Mouse (Mus musculus) G1E-ER4 (cell line): ENCODE data around the gene Ube4b. TPM values are rescaled to one million over a fixed set of nuclear protein-coding genes. Genes with fewer than 3 reads are reported as not detected.

Experiments used
- GATA1 ChIP-seq: IDR thresholded peaks from one replicate; pipeline ENCODE4 v1.8.0; 2012; ENCODE audit warnings: low read length, inconsistent platforms
- polyA plus RNA-seq: library from polyadenylated mRNA; stranded (reverse); fragments of >175 nt; gene quantifications from 2 replicates; pipeline ENCODE4 v1.2.3, GENCODE M21; 2012

Gene Ube4b
- polyA plus RNA-seq, 1 experiment: 480 TPM

DNA sequence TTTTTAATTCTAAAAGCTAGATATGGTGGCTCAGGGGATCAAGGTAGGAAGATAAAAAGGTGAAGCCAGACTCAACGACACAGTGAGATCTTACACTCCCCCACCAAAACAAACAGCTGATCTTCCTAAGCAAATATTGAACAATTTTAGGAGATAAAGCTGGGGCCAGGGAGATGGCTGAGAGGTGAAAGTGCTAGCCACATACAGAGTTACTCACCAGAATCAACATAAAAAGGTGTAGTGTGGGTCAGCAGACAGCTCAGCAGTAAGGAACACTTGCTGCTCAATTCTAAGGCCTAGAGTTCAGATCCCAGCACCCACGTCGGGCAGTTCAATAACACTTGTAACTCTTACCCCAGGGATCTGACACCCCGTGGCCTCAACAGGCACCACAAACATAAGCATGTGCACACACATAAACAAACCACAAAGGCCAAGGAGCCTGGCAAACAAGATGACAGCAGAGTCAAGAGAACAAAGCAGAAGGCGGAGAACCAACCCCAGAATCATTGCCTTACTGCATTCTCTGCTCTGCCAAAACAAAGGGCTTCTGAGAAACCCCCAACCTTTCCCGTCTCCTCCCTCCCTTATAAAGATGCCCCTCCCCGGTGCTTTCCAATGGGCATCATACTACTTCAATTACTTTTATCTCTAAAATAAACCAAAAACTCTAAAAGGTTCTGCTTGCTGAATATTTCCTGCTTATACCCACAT lies 144.4 kb downstream of the Ube4b start:
- no peak for TF ChIP-seq GATA1

Other genes with a start within 250 kb of the Ube4b start
- gene Kif1b, start 119.1 kb downstream of the Ube4b start, polyA plus RNA-seq: 4.0 and 6.4 TPM in 2 replicates
- not detected in 2 replicates for gene Rbp7, start 28.2 kb upstream of the Ube4b start, polyA plus RNA-seq
- gene Tmem274, start 50.6 kb upstream of the Ube4b start, polyA plus RNA-seq: not detected in 2 replicates
- gene Nmnat1, start 58.5 kb upstream of the Ube4b start, polyA plus RNA-seq: 1.6 and 3.2 TPM in 2 replicates
- gene Lzic, start 58.5 kb upstream of the Ube4b start, polyA plus RNA-seq: 7.2 and 10.2 TPM in 2 replicates
- gene Ctnnbip1, start 91.5 kb upstream of the Ube4b start, polyA plus RNA-seq: 0.69 and 3.3 TPM in 2 replicates
- 0.89 and 0.90 TPM in 2 replicates for gene Clstn1, start 159.7 kb upstream of the Ube4b start, polyA plus RNA-seq